Mouse (Mus musculus): ENCODE measurements around the gene C1qtnf2. TPM values are rescaled to one million over a fixed set of nuclear protein-coding genes. Genes with fewer than 3 reads are reported as not detected.

C1qtnf2 gene
- polyA plus RNA-seq (2014; fragmentation: Nextera tagmentation; extraction: Ambion mirVana): 32.3 and 32.7 TPM in 2 replicates

DNA sequence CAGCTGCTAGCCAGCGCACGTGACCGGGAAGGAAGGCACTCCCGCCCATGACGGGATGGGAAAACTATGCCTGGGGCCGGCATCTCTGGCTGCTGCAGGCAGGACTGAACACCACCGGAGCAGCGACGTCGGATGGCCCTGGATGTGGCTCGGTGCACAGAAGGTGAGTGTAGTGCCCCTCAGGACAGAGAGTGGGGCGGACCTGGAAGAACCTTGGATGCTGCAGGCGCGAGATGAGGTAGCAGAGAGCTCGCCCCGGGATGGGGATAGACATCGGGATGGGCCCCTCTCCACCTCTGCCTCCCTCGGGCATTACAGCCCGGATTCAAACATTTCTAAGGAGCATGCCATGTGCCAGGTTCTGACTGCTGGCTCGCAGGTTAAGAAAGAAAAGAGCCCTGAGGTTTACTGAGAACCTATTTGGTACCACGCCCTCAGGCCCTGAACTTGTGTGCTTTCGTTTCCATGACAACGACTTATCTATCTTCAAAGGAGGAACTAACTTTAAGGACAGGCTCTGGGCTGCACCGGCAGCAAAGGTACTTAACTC, at the start of gene C1qtnf2:
Gene C1qtnf2, plus strand, starts transcription at position 52 of the 550 bp plus-strand sequence.
- WGBS: 3% methylated on average over 24 of the region's 24 CpGs

DNA sequence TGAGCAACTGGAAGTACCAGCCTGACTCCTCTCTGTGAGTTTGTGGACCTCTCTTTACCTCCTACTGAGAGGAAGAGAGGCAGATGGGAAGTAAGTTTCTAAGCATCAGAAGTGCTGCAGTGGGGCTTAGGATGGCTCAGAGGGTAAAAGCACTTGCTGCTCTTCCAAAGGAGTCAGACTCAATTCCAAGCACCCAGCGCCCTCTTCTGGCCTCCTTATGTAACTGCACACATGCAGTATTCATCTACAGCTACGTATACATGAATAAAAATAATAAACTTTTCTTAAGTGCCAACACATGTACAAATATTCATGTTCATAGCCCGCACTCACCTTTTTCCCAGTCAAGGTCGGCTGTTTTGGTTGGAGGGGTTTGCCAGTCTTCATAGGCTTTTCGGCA, 49.7 kb upstream of the C1qtnf2 start:
- Histone ChIP-seq H3K27ac (replicated peaks; ENCODE audit: low read depth, low read length) (no peak overlapping the region), H3K27me3 (replicated peaks; ENCODE audit: control insufficient read depth, insufficient read depth, low read length) (no peaks in the 10 kb centered on the region), H3K9ac (ENCODE audit: low read depth, low read length) (no peak overlapping the region), H3K9me3 (ENCODE audit: control insufficient read depth, low read length) (no peaks in the 10 kb centered on the region), H3K36me3 (ENCODE audit: control insufficient read depth, insufficient read depth, low read length) (0 out of 2 replicates have a peak, but pooled peaks cover 7% of the 10 kb centered on the region), H3K4me1 (ENCODE audit: control insufficient read depth, insufficient read depth, low read length) (peaks cover 9% of the 10 kb centered on the region; the same call in 1 of the 2 replicates), H3K4me2 (ENCODE audit: low read depth, low read length) (no peak overlapping the region), H3K4me3 (ENCODE audit: low read depth, low read length) (no peak overlapping the region)
- WGBS: 75% methylated on average over 5 of the region's 5 CpGs
- ATAC-seq (ENCODE audit: low read depth): no peak
- DNase-seq (ENCODE audit: low spot score): no peak

More for the DNA sequence above, at the start of gene C1qtnf2:
- Histone ChIP-seq H3K4me1 (ENCODE audit: control insufficient read depth, insufficient read depth, low read length) (peaks cover 8% of the 10 kb centered on the region; the same call in 1 of the 2 replicates), H3K9me3 (ENCODE audit: control insufficient read depth, low read length) (no peaks in the 10 kb centered on the region), H3K9ac (ENCODE audit: low read depth, low read length) (peak within 1 kb of the TSS; percentile 47), H3K4me3 (ENCODE audit: low read depth, low read length) (peak within 1 kb of the TSS; percentile 27), H3K36me3 (ENCODE audit: control insufficient read depth, insufficient read depth, low read length) (no peaks in the 10 kb centered on the region), H3K4me2 (ENCODE audit: low read depth, low read length) (peak within 1 kb of the TSS; percentile 62), H3K27me3 (replicated peaks; ENCODE audit: control insufficient read depth, insufficient read depth, low read length) (no peaks in the 10 kb centered on the region), H3K27ac (replicated peaks; ENCODE audit: low read depth, low read length) (0 out of 2 replicates have a peak within 1 kb of the TSS, but pooled peaks have one; percentile 44)
- peak; percentile 74; the same call in 1 of the 2 replicates for ATAC-seq (ENCODE audit: low read depth)
- DNase-seq (ENCODE audit: low spot score): peak; percentile 56

DNA sequence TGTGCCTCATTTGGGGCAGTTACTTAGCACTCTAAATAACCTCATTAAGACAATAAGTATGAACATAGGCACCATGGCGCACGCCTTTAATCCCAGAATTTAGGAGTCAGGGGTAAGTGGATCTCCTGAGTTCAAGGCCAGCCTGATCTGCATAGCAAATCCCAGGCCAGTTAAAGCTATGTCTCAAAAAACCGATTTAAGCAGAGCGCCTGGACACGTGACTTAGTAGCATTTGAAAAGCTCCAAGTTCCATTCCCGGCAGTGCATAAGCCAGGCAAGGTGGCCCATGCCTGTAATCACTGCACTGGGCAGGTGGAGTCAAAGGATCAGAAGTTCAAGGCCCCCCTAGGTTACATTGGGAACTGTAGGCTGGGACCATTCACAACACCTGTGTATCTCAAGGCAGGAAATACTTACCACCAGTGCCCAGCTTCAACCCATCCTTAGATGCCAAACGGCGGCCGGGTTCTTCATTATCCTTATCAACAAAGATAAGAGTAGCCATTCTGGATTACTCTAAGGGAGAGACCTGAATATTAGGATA, 48.8 kb upstream of the C1qtnf2 start:
- no peak overlapping the region; the same call in 1 of the 2 replicates for H3K9ac ChIP-seq (ENCODE audit: low read depth, low read length)
- WGBS: 91% methylated on average over 9 of the region's 9 CpGs

DNA sequence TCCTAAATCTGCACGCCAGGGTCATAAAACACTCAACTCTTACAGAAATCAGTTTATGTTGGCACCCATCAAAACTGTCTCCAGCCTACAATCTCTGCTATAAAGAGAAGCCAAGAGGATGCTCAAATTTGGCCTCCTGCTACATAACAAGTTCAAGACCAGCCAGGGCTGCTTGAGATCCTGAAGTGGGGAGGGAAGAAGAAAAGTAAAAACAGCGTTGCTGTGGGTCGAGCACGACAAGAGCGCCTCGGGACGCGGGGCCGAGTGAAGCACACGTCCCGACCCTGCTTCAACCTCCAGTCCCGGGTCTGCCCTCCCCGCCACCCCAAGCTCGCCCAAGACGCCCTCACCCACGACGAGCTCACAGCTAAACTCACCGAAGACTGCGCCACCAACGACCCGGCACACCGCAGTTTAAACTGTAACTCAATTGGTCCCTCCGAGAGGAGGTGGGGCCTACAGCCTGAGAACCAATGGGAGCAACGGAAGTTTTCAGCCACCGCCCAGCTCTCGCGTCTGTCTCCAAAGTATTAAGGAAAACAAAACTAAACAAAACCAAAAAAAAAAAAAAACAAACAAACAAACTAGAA, 48.2 kb upstream of the C1qtnf2 start, which contains the start of gene Pttg1:
Gene Pttg1, minus strand, starts transcription at position 428 of the 590 bp plus-strand sequence.
- peaks cover 9% of the 10 kb centered on the region; the same call in 1 of the 2 replicates for H3K4me1 ChIP-seq (ENCODE audit: control insufficient read depth, insufficient read depth, low read length)
- H3K27me3 ChIP-seq (replicated peaks; ENCODE audit: control insufficient read depth, insufficient read depth, low read length): no peaks in the 10 kb centered on the region
- peak; percentile 97 for ATAC-seq (ENCODE audit: low read depth)
- peak within 1 kb of the TSS; percentile 57 for H3K4me2 ChIP-seq (ENCODE audit: low read depth, low read length)
- WGBS: 4% methylated on average over 27 of the region's 27 CpGs
- peak within 1 kb of the TSS; percentile 59; the same call in 1 of the 2 replicates for H3K27ac ChIP-seq (replicated peaks; ENCODE audit: low read depth, low read length)
- peak; percentile 95 for DNase-seq (ENCODE audit: low spot score)
- H3K9me3 ChIP-seq (ENCODE audit: control insufficient read depth, low read length): no peaks in the 10 kb centered on the region
- peak within 1 kb of the TSS; percentile 77 for H3K9ac ChIP-seq (ENCODE audit: low read depth, low read length)
- H3K36me3 ChIP-seq (ENCODE audit: control insufficient read depth, insufficient read depth, low read length): 0 out of 2 replicates have a peak, but pooled peaks cover 7% of the 10 kb centered on the region
- H3K4me3 ChIP-seq (ENCODE audit: low read depth, low read length): peak within 1 kb of the TSS; percentile 63

More for the DNA sequence above, 48.8 kb upstream of the C1qtnf2 start:
- Histone ChIP-seq H3K9me3 (ENCODE audit: control insufficient read depth, low read length) (no peaks in the 10 kb centered on the region), H3K27me3 (replicated peaks; ENCODE audit: control insufficient read depth, insufficient read depth, low read length) (no peaks in the 10 kb centered on the region), H3K4me3 (ENCODE audit: low read depth, low read length) (peak overlapping the region; percentile 63), H3K4me1 (ENCODE audit: control insufficient read depth, insufficient read depth, low read length) (peaks cover 9% of the 10 kb centered on the region; the same call in 1 of the 2 replicates), H3K4me2 (ENCODE audit: low read depth, low read length) (peak overlapping the region; percentile 57), H3K36me3 (ENCODE audit: control insufficient read depth, insufficient read depth, low read length) (0 out of 2 replicates have a peak, but pooled peaks cover 7% of the 10 kb centered on the region), H3K27ac (replicated peaks; ENCODE audit: low read depth, low read length) (no peak overlapping the region)
- ATAC-seq (ENCODE audit: low read depth) (no peak), DNase-seq (ENCODE audit: low spot score) (no peak)

DNA sequence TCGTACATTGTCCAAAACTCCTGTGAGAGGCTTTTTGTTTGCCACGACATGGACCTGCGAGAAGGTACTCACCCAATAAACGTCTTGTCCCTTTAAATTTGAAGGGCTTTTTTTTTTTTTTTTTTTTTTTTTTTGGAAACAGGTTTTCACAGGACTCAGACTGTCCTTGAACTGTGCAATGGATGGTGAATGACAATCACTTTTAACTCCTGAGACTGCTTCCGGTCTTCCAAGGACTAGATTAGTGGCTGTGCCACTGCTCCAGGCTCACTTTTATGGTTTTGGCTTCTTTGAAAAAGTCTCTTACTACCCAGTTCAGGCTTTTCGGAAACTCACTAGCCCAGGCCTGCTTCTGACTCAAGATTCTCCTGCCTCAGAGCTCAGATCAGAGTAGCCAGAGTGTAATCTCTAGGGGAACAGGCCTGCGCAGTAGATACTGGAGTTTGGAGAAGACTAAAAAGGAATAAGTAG, 47.6 kb upstream of the C1qtnf2 start:
- peak; percentile 77 for ATAC-seq (ENCODE audit: low read depth)
- H3K9ac ChIP-seq (ENCODE audit: low read depth, low read length): peak overlapping the region; percentile 77
- 18% methylated on average over 7 of the region's 7 CpGs for WGBS

DNA sequence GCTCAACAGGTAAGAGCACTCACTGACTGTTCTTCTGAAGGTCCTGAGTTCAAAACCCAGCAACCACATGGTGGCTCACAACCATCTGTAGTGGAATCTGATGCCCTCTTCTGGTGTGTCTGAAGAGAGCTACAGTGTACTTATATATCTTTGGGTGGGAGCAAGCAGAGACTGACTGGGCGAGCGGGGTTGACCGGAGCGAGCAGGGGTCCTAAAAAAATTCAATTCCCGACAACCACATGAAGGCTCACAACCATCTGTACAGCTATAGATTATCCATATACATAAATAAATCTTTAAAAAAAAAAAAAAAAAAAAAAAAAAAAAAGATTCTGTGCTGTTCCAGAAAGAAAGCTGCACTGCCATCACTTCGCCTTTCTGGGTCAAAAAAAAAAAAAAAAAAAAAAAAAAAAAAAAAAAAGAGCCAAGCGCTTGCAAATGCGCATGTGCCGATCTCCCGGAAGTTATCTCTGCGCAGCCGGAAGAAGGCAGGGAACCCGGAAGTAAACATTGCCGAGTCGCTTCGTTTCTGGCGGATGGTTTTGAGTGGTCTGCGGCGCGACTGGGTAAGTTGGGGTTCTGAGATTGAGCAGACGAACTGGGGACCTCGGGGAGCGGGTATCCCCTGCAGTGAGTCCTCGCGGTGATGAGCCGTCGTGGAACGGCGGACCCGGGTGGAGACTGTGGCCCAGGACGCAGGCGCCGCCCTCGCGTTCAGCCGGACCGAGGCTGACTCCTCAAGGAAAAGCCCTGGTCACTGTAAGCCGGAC, 40.6 kb upstream of the C1qtnf2 start, which contains the start of gene Slu7:
Gene Slu7, plus strand, starts transcription at position 491 of the 770 bp plus-strand sequence.
- peak; percentile 84 for ATAC-seq (ENCODE audit: low read depth)

More for the DNA sequence above, 47.6 kb upstream of the C1qtnf2 start:
- Histone ChIP-seq H3K4me3 (ENCODE audit: low read depth, low read length) (peak overlapping the region; percentile 63), H3K4me1 (ENCODE audit: control insufficient read depth, insufficient read depth, low read length) (peaks cover 9% of the 10 kb centered on the region; the same call in 1 of the 2 replicates), H3K27ac (replicated peaks; ENCODE audit: low read depth, low read length) (peak overlapping the region; percentile 58; the same call in 1 of the 2 replicates), H3K4me2 (ENCODE audit: low read depth, low read length) (peak overlapping the region; percentile 57), H3K9me3 (ENCODE audit: control insufficient read depth, low read length) (no peaks in the 10 kb centered on the region), H3K36me3 (ENCODE audit: control insufficient read depth, insufficient read depth, low read length) (0 out of 2 replicates have a peak, but pooled peaks cover 7% of the 10 kb centered on the region), H3K27me3 (replicated peaks; ENCODE audit: control insufficient read depth, insufficient read depth, low read length) (no peaks in the 10 kb centered on the region)
- no peak for DNase-seq (ENCODE audit: low spot score)

DNA sequence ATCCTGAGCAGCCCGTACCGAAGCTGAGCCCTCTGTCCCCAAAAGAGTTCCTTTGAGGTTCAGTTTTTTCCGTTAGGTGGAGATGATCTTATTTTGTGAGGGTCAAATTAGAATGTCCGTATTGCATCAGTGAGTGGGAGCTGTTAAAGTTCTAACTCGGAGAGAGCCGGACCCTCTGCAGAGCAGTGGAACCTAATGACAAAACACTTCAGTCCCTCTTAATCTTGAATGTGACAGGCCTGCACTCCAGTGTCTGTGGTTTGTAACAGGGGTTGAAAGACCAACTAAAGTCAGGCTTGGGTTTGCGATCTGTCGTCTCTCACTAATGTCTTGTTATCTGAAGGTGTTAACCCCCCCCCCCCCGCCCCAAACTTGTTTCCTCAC, 40.1 kb upstream of the C1qtnf2 start:
- Histone ChIP-seq H3K4me2 (ENCODE audit: low read depth, low read length) (peak overlapping the region; percentile 65), H3K36me3 (ENCODE audit: control insufficient read depth, insufficient read depth, low read length) (peaks cover 20% of the 10 kb centered on the region), H3K27ac (replicated peaks; ENCODE audit: low read depth, low read length) (no peak overlapping the region), H3K4me1 (ENCODE audit: control insufficient read depth, insufficient read depth, low read length) (peaks cover 5% of the 10 kb centered on the region; the same call in 1 of the 2 replicates), H3K9ac (ENCODE audit: low read depth, low read length) (peak overlapping the region; percentile 84), H3K27me3 (replicated peaks; ENCODE audit: control insufficient read depth, insufficient read depth, low read length) (no peaks in the 10 kb centered on the region), H3K9me3 (ENCODE audit: control insufficient read depth, low read length) (no peaks in the 10 kb centered on the region), H3K4me3 (ENCODE audit: low read depth, low read length) (peak overlapping the region; percentile 91)
- WGBS: 4% methylated on average over 9 of the region's 9 CpGs
- ATAC-seq (ENCODE audit: low read depth): peak; percentile 28
- no peak for DNase-seq (ENCODE audit: low spot score)

More for the DNA sequence above, 40.6 kb upstream of the C1qtnf2 start, which contains the start of gene Slu7:
- Histone ChIP-seq H3K9ac (ENCODE audit: low read depth, low read length) (peak within 1 kb of the TSS; percentile 84), H3K36me3 (ENCODE audit: control insufficient read depth, insufficient read depth, low read length) (peaks cover 14% of the 10 kb centered on the region), H3K4me1 (ENCODE audit: control insufficient read depth, insufficient read depth, low read length) (peaks cover 5% of the 10 kb centered on the region; the same call in 1 of the 2 replicates), H3K4me3 (ENCODE audit: low read depth, low read length) (peak within 1 kb of the TSS; percentile 91), H3K4me2 (ENCODE audit: low read depth, low read length) (peak within 1 kb of the TSS; percentile 65), H3K27ac (replicated peaks; ENCODE audit: low read depth, low read length) (no peak within 1 kb of the TSS), H3K9me3 (ENCODE audit: control insufficient read depth, low read length) (no peaks in the 10 kb centered on the region), H3K27me3 (replicated peaks; ENCODE audit: control insufficient read depth, insufficient read depth, low read length) (no peaks in the 10 kb centered on the region)
- 8% methylated on average over 31 of the region's 38 CpGs for WGBS
- peak; percentile 94 for DNase-seq (ENCODE audit: low spot score)

DNA sequence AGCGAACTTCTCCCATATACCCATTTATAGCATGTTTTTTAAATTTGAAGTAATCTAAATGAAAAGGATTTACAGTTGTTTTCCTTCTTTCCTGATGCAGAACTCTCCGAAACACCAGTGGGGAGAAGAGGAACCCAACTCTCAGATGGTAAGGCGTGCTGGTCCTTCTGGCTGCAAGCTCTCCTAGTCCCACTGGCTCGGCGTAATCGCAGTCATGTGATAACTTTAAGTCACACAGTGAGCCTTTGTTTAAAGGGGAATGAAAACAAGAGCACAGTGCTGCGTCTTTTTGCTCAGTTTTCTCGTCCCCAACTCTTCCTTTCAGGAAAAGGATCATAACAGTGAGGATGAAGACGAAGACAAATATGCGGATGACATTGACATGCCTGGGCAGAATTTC, 33.0 kb upstream of the C1qtnf2 start:
- no peaks in the 10 kb centered on the region for H3K27me3 ChIP-seq (replicated peaks; ENCODE audit: control insufficient read depth, insufficient read depth, low read length)
- H3K4me3 ChIP-seq (ENCODE audit: low read depth, low read length): no peak overlapping the region
- 91% methylated on average over 10 of the region's 10 CpGs for WGBS
- H3K4me1 ChIP-seq (ENCODE audit: control insufficient read depth, insufficient read depth, low read length): no peaks in the 10 kb centered on the region
- ATAC-seq (ENCODE audit: low read depth) (no peak), DNase-seq (ENCODE audit: low spot score) (no peak)
- no peak overlapping the region for H3K9ac ChIP-seq (ENCODE audit: low read depth, low read length)
- H3K27ac ChIP-seq (replicated peaks; ENCODE audit: low read depth, low read length): no peak overlapping the region
- H3K4me2 ChIP-seq (ENCODE audit: low read depth, low read length): no peak overlapping the region
- no peaks in the 10 kb centered on the region for H3K9me3 ChIP-seq (ENCODE audit: control insufficient read depth, low read length)
- H3K36me3 ChIP-seq (ENCODE audit: control insufficient read depth, insufficient read depth, low read length): peaks cover 90% of the 10 kb centered on the region

Measured in embryonic facial prominence, embryonic 14.5 days (tissue).